Mouse (Mus musculus) embryonic fibroblast, embryonic 13.5 days (primary cell): ENCODE data around the gene Smc3. TPM values are rescaled to one million over a fixed set of nuclear protein-coding genes. Genes with fewer than 3 reads are reported as not detected.

Experiments
- H3K27ac ChIP-seq: 2 replicates; pipeline ENCODE4 v1.5.1; 2012; ENCODE audit warnings: low read length, control low read depth, inconsistent platforms; ENCODE audit not compliant: insufficient read depth
- H3K4me1 ChIP-seq: 2 replicates; pipeline ENCODE4 v1.6.1; 2011; ENCODE audit warnings: low read length; ENCODE audit not compliant: control insufficient read depth, insufficient read depth
- H3K4me3 ChIP-seq: 2 replicates; pipeline ENCODE4 v1.5.1; 2011; ENCODE audit warnings: mild to moderate bottlenecking, control low read depth, low read length; ENCODE audit not compliant: insufficient read depth
- CTCF ChIP-seq: IDR thresholded peaks from 2 replicates; pipeline ENCODE4 v1.5.1; 2011; ENCODE audit warnings: mild to moderate bottlenecking, control low read depth, low read length, moderate library complexity, borderline replicate concordance; ENCODE audit not compliant: insufficient read depth
- POLR2A ChIP-seq: IDR thresholded peaks from 2 replicates; pipeline ENCODE4 v1.6.1; 2011; ENCODE audit warnings: low read depth, mild to moderate bottlenecking, control low read depth, low read length, moderate library complexity
- polyA plus RNA-seq: library from polyadenylated mRNA; stranded (reverse); fragments of >200 nt; gene quantifications from 2 replicates; pipeline ENCODE4 v1.2.4, GENCODE M21; 2011; ENCODE audit warnings: low read depth; ENCODE audit not compliant: missing spikeins, insufficient read length

Gene Smc3
- 54.2 and 67.8 TPM in 2 replicates for polyA plus RNA-seq

DNA sequence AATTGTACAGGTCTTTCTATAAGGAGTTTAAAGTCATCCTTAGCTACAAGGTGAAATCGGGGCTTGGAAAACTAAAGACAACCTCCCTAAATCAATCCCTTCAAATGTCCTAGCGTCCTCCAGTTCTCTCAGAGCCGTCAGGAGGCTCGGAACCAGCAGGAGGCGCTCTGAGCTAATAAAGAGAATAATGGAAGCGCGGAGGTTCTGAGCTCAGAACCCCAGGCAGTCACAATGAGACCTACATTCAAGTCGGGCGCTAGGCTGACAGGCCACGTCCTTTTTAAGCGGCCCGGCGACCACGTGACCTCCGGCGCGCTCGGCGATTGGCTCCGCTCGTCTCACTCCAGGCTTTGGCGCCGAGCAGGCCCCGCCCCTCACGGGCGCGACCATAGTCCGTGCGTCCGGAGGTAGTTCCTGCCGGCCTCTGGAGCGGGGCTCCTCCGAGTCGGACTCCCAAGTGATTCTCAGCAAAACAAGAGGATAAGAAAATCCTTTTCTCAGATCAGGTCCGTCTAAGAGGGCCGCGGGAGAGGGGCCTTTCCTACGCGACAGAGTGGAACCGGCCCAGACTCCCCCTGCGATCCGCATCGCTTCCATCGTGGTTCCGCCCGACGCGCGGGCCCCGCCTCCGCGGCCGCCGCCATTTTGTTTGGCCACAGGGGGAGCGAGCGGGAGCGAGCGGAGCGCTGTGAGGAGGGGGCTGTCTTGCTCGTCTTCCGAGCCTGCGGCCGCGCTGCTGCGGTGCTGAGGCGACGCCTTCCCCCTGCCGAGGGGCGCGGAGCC, at the start of gene Smc3:
Smc3 (plus strand) TSS at position 642 of the 783 bp plus-strand sequence.
- Histone ChIP-seq H3K4me3 (peak within 1 kb of the TSS; percentile 95), H3K27ac (peak within 1 kb of the TSS; percentile 72), H3K4me1 (peaks cover 4% of the 10 kb centered on the region)
- TF ChIP-seq POLR2A (peak; percentile 98), CTCF (peak; percentile 56; the same call in 1 of the 2 replicates)

DNA sequence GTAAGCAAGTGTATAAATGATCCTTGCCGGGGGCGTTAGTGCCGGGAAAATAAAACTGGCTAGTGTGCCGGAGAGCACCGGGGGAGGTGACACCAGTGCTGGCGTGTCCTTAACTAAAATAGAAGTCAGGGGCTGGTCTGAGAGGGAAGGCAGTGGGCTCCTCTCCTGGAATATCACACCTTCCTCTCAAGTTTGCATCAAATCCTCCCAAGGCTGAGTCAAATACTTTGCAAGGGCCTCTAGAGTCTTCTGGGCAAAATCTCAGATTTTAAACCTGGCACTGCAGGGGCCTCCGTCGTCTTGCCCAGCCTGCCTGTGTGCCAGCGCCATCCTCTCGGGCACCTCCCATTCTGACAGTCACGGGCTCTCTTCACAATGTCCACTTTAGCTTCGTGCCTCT, 49.2 kb upstream of the Smc3 start:
- no peak for TF ChIP-seq POLR2A
- TF ChIP-seq CTCF = no peak
- no peak overlapping the region for H3K27ac ChIP-seq
- no peak overlapping the region for H3K4me3 ChIP-seq
- peaks cover 24% of the 10 kb centered on the region for H3K4me1 ChIP-seq

DNA sequence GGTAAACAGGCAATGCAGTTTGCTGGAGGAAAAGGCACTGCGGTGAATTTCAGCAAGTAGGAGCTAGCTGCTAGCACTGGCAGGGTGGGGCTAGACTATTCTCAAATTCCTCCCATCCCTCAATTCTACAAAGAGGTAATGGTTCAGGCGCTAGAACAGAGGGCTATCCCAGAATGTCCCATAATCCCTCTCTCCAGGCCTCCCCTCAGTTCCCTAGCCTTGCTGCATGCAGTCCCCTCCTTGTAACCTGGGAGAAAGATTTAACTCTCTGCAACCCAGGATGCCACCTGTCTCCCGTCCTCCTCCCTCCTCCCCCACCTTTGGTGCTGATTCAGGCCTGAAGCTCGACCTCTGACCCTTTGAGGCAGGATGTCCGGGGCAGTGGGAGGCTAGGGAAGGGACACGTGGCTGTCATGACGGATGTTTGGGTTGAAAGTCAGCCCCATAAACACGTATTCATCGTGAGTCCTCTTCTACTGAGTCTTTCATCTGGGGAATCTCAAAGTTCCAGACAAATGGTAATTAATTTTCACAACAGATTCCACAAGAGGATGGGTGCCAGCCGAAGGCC, 47.9 kb upstream of the Smc3 start:
- TF ChIP-seq CTCF (no peak), POLR2A (no peak)
- H3K27ac ChIP-seq = peak overlapping the region; percentile 79
- H3K4me3 ChIP-seq = no peak overlapping the region
- H3K4me1 ChIP-seq = peaks cover 24% of the 10 kb centered on the region

DNA sequence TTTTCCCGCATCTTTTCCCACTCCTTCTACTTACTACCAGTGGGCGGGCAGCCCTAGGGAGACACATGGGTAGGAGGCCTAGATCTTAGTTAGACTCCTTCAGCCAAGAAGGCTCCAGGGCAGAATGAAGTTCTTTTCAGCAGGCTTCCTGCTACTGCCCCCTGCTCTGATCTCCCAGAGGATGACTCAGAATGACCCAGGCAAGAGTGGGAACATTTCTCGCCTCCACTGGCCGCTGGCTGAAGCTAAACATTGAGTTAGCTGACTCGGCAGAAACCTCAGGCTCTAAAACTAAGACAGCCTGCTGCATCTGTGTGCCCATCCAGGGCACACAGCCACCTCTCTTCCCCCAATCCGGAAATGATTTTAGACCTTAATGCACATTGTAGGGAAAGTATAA, 47.4 kb upstream of the Smc3 start:
- Histone ChIP-seq H3K27ac (peak overlapping the region; percentile 79), H3K4me3 (no peak overlapping the region), H3K4me1 (peaks cover 29% of the 10 kb centered on the region)
- TF ChIP-seq POLR2A (no peak), CTCF (no peak)

DNA sequence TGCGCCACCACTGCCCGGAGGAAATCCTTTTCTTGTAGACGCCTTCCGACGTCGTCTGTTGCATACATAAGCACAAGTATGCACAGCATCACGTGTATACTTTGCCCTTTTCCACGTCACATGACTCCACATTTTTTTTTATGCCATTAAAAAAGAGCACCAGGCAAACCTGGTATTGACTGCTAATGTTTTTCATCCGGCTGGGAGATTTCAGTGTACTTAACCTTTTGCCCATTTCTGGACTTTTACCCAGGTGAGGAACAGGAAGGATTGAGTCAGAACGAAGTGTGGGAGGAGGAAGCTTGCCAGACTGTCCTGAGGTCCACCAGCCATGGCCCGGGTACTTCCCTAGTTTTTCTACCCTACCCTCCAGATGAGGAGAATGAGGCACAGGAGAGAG, 45.8 kb upstream of the Smc3 start:
- Histone ChIP-seq H3K27ac (peak overlapping the region; percentile 63), H3K4me1 (peaks cover 29% of the 10 kb centered on the region), H3K4me3 (no peak overlapping the region)
- TF ChIP-seq POLR2A (no peak), CTCF (no peak)

DNA sequence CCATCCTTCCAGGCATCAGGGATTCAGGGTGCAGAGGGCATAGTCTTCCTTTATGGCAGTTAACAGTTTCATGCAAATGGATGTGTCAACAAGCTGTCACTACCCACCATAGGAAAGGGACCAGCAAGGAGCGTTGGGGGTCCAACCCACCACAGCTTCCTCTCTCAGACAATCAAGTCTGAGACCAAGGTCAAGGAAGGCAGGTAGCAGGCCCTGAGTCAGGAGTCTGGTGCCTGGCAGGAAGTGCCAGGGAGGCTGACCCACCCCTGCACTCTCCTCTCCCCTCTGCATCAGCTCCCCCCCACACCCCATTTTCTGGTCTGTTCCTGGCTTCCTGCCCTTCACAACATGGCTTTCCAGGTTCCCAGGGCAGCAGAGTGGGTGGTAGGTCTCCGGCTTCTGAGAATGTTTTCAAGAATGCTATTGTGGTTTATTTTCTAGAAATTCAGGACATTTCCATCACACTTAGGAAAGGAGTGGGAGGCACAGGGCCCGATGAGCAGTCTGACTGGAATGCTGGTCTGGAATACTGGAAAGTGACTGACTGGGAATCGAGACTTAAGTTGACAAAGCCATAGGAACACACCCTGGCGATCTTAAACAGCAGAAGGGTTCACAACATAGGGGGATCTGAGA, 45.1 kb upstream of the Smc3 start:
- peak overlapping the region; percentile 82 for H3K27ac ChIP-seq
- peaks cover 29% of the 10 kb centered on the region for H3K4me1 ChIP-seq

DNA sequence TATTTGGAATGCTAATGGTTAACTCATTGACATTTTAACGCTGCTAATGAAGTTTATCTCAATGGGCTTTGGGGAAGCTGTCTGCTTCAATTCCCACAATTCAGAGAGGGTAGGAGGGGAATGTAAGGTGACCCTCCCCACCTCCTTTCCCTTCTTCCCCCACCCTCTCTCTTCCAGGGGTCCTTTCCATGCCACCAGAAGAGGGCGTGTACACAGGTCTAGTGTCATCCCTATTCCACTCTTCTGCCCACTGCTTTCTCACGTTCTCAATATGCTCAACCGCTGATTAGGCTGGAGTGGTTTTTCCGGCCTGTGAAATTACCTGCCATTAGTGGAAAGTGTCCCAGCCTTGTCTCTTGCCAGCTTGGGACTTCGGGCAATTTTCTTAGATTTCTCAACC, 43.4 kb upstream of the Smc3 start:
- Histone ChIP-seq H3K27ac (peak overlapping the region; percentile 34), H3K4me1 (peaks cover 29% of the 10 kb centered on the region), H3K4me3 (no peak overlapping the region)
- TF ChIP-seq CTCF (no peak), POLR2A (no peak)

More for the DNA sequence above, 45.1 kb upstream of the Smc3 start:
- TF ChIP-seq CTCF = no peak
- TF ChIP-seq POLR2A = no peak
- H3K4me3 ChIP-seq = no peak overlapping the region

DNA sequence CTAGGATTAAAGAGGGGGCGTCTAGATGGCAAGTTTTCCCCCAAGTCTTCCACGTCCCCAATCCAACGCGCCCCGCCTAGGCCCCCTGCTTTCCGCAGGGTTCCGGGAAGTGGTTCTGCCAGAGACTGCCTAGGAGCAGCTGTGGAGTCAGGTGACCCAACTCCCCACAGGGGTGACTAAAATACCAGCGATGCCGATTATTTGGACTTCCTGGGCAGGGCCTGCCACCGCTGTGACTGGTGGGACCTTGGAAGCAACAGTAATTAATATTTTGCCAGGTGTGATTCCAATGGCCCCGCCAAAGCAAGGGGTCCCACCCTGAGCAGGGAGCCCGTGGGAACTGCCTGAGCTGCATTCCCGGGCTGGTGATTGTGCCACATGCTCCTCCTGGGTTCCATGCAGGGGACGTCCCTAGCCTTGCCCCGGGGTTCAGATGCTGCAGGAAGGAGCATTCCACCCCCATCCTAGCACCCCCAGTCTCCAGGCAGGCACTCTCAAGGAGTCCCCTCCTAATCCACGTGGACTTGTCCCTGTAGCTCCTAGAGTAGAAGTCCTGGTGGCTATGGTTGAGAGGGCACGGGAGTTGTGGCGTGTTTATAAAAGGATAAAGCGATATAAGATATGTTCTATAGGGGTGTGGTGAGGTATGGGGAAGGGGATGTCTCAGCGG, 42.8 kb upstream of the Smc3 start:
- Histone ChIP-seq H3K4me3 (no peak overlapping the region), H3K4me1 (peaks cover 24% of the 10 kb centered on the region), H3K27ac (peak overlapping the region; percentile 34; the same call in 1 of the 2 replicates)
- TF ChIP-seq POLR2A (no peak), CTCF (no peak)

DNA sequence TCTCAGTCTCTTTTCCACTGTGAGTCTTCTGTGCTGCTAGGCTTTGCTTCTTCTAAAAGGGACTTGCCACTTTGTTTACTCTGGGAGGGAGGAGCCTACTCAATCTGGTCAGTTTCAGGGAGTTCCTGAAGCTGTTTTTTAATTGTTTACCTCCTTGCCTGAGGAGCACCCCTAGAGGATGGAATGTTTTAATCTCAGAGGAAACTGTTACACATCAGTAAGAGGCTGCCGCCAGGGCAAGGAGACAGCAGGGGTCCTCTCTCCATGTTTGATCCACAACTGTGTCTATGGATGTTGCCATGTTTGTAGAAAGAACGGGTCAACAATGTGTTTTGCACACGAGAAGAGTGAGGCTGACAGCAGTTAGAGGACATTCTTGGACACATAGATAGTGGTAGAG, 39.8 kb upstream of the Smc3 start:
- no peak for TF ChIP-seq POLR2A
- no peak overlapping the region for H3K4me3 ChIP-seq
- peaks cover 7% of the 10 kb centered on the region for H3K4me1 ChIP-seq
- H3K27ac ChIP-seq = no peak overlapping the region
